Mouse (Mus musculus): ENCODE measurements around the gene Tubb2a. TPM values are rescaled to one million over a fixed set of nuclear protein-coding genes. Genes with fewer than 3 reads are reported as not detected.
A peak's percentile ranks its signal among the peaks of the same experiment; 100 is the strongest.

The Tubb2a gene
- total and polyA plus RNA-seq, 3 experiments: 38.8 to 55.9 TPM; not detected in 1

GRCm38 (mm10) chr13:34079801-34080200 lies 2.0 kb upstream of the Tubb2a start:
- no peak for DNase-seq (ENCODE audit: low read depth, low spot score)
- TF ChIP-seq MAFK (IDR thresholded peaks at IDR 0.05; ENCODE audit: borderline replicate concordance, low read depth, low read length) (no peak), ZMIZ1 (IDR thresholded peaks at IDR 0.05; ENCODE audit: low read depth, low read length) (no peak), ZKSCAN1 (IDR thresholded peaks at IDR 0.05; ENCODE audit: low read depth, low read length) (no peak), MEF2A (IDR thresholded peaks at IDR 0.05; ENCODE audit: extremely low read depth, insufficient replicate concordance, low read depth, low read length, poor library complexity, severe bottlenecking) (no peak), USF2 (IDR thresholded peaks at IDR 0.05; ENCODE audit: borderline replicate concordance in 1 of 2, insufficient read depth in 1 of 2, low read depth in 1 of 2, low read length in 2 of 2) (no peak), RCOR1 (IDR thresholded peaks at IDR 0.05; ENCODE audit: low read depth, low read length) (no peak), NRF1 (IDR thresholded peaks at IDR 0.05; ENCODE audit: insufficient read depth, low read depth, low read length, poor library complexity, severe bottlenecking) (no peak), ZNF384 (IDR thresholded peaks at IDR 0.05; ENCODE audit: low read depth, low read length) (no peak), GABPA (IDR thresholded peaks at IDR 0.05; ENCODE audit: low read depth, low read length) (no peak), MAZ (IDR thresholded peaks at IDR 0.05; ENCODE audit: low read depth, low read length) (no peak), ETS1 (IDR thresholded peaks at IDR 0.05; ENCODE audit: low read depth, low read length) (no peak)
- no peak overlapping the region for H3K27ac ChIP-seq (ENCODE audit: control insufficient read depth, low read depth, low read length)
- H3K79me2 ChIP-seq (ENCODE audit: control insufficient read depth, insufficient read depth, low read length, poor library complexity): peaks cover 6% of the 10 kb centered on the region
- H3K4me3 ChIP-seq (ENCODE audit: control insufficient read depth in 1 of 2, insufficient read depth in 1 of 2, low read depth in 2 of 2, low read length in 2 of 2): no peak overlapping the region
- H3K9me3 ChIP-seq (replicated peaks; ENCODE audit: insufficient read depth, low read length): no peaks in the 10 kb centered on the region
- no peaks in the 10 kb centered on the region for H3K27me3 ChIP-seq (ENCODE audit: control insufficient read depth in 1 of 2, insufficient read depth in 2 of 2, low read length in 2 of 2)
- peaks cover 2 to 8% of the 10 kb centered on the region in 2 experiments; a peak in 3 of 4 replicates for H3K4me1 ChIP-seq (ENCODE audit: control insufficient read depth in 1 of 2, insufficient read depth in 2 of 2, low read length in 2 of 2)
- H3K9ac ChIP-seq (ENCODE audit: control insufficient read depth, low read depth, low read length, poor library complexity, severe bottlenecking): no peak overlapping the region
- peaks cover 0 to 4% of the 10 kb centered on the region in 2 experiments; a peak in 2 of 4 replicates for H3K36me3 ChIP-seq (ENCODE audit: control insufficient read depth in 1 of 2, insufficient read depth in 2 of 2, low read length in 2 of 2)

GRCm38 (mm10) chr13:34078500-34079280 lies 883 bp upstream of the Tubb2a start:
- Histone ChIP-seq H3K4me3 (ENCODE audit: control insufficient read depth in 1 of 2, insufficient read depth in 1 of 2, low read depth in 2 of 2, low read length in 2 of 2) (peak overlapping the region; percentile 59 to 89), H3K27me3 (ENCODE audit: control insufficient read depth in 1 of 2, insufficient read depth in 2 of 2, low read length in 2 of 2) (no peaks in the 10 kb centered on the region), H3K9ac (ENCODE audit: control insufficient read depth, low read depth, low read length, poor library complexity, severe bottlenecking) (peak overlapping the region; percentile 73), H3K4me1 (ENCODE audit: control insufficient read depth in 1 of 2, insufficient read depth in 2 of 2, low read length in 2 of 2) (peaks cover 2 to 8% of the 10 kb centered on the region in 2 experiments; a peak in 3 of 4 replicates), H3K79me2 (ENCODE audit: control insufficient read depth, insufficient read depth, low read length, poor library complexity) (peaks cover 6% of the 10 kb centered on the region), H3K9me3 (replicated peaks; ENCODE audit: insufficient read depth, low read length) (no peaks in the 10 kb centered on the region), H3K27ac (ENCODE audit: control insufficient read depth, low read depth, low read length) (peak overlapping the region; percentile 39), H3K36me3 (ENCODE audit: control insufficient read depth in 1 of 2, insufficient read depth in 2 of 2, low read length in 2 of 2) (peaks cover 0 to 4% of the 10 kb centered on the region in 2 experiments; a peak in 2 of 4 replicates)
- no peak for TF ChIP-seq CHD1 (IDR thresholded peaks at IDR 0.05; ENCODE audit: low read depth, low read length)
- TF ChIP-seq MAFK (IDR thresholded peaks at IDR 0.05; ENCODE audit: borderline replicate concordance, low read depth, low read length): no peak
- TF ChIP-seq ZMIZ1 (IDR thresholded peaks at IDR 0.05; ENCODE audit: low read depth, low read length): no peak; the same call in 1 of the 2 replicates
- peak; percentile 19; the same call in 1 of the 2 replicates for TF ChIP-seq USF1 (IDR thresholded peaks at IDR 0.05; ENCODE audit: low read depth, low read length)
- TF ChIP-seq TBP (IDR thresholded peaks at IDR 0.05; ENCODE audit: low read depth, low read length): peak; percentile 49; the same call in 1 of the 2 replicates
- peak; percentile 83 for TF ChIP-seq MAX (IDR thresholded peaks at IDR 0.05; ENCODE audit: low read length)
- 0 out of 4 replicates have a peak, but pooled peaks of 1 of the 2 experiments have one; percentile 3 for TF ChIP-seq EP300 (IDR thresholded peaks at IDR 0.05; ENCODE audit: low read depth in 1 of 2, low read length in 2 of 2)
- TF ChIP-seq BHLHE40 (IDR thresholded peaks at IDR 0.05; ENCODE audit: borderline replicate concordance, low read depth, low read length): peak; percentile 27; the same call in 1 of the 2 replicates
- 0 out of 2 replicates have a peak, but pooled peaks have one; percentile 10 for TF ChIP-seq MYB (IDR thresholded peaks at IDR 0.05; ENCODE audit: low read depth, low read length)
- TF ChIP-seq SIN3A (IDR thresholded peaks at IDR 0.05; ENCODE audit: low read length): 0 out of 2 replicates have a peak, but pooled peaks have one; percentile 47
- no peak for TF ChIP-seq ETS1 (IDR thresholded peaks at IDR 0.05; ENCODE audit: low read depth, low read length)
- 0 out of 2 replicates have a peak, but pooled peaks have one; percentile 43 for TF ChIP-seq E2F4 (IDR thresholded peaks at IDR 0.05; ENCODE audit: borderline replicate concordance, low read depth, low read length)
- no peak for TF ChIP-seq GABPA (IDR thresholded peaks at IDR 0.05; ENCODE audit: low read depth, low read length)
- TF ChIP-seq GATA1 (IDR thresholded peaks at IDR 0.05; ENCODE audit: low read depth, low read length): no peak
- TF ChIP-seq MEF2A (IDR thresholded peaks at IDR 0.05; ENCODE audit: extremely low read depth, insufficient replicate concordance, low read depth, low read length, poor library complexity, severe bottlenecking): no peak
- TF ChIP-seq RCOR1 (IDR thresholded peaks at IDR 0.05; ENCODE audit: low read depth, low read length): no peak
- peak; percentile 87 for TF ChIP-seq MYC (IDR thresholded peaks at IDR 0.05; ENCODE audit: low read depth, low read length)
- peak; percentile 92 for TF ChIP-seq MXI1 (IDR thresholded peaks at IDR 0.05; ENCODE audit: low read depth, low read length)
- TF ChIP-seq JUND (IDR thresholded peaks at IDR 0.05; ENCODE audit: low read depth, low read length): no peak
- peak; percentile 49 for DNase-seq (ENCODE audit: low read depth, low spot score)
